Mouse (Mus musculus) embryo, embryonic 11 days (tissue): ENCODE data around the gene Was.
"Not testable (repeated sequence)": the region's sequence is repeated elsewhere in the genome, so short reads cannot be mapped to it uniquely, and the experiment has no call there.

Experiments used
- DNase-seq: peaks from one replicate; pipeline ENCODE4 v3.0.0-alpha.2; 2015

Gene Was

DNA sequence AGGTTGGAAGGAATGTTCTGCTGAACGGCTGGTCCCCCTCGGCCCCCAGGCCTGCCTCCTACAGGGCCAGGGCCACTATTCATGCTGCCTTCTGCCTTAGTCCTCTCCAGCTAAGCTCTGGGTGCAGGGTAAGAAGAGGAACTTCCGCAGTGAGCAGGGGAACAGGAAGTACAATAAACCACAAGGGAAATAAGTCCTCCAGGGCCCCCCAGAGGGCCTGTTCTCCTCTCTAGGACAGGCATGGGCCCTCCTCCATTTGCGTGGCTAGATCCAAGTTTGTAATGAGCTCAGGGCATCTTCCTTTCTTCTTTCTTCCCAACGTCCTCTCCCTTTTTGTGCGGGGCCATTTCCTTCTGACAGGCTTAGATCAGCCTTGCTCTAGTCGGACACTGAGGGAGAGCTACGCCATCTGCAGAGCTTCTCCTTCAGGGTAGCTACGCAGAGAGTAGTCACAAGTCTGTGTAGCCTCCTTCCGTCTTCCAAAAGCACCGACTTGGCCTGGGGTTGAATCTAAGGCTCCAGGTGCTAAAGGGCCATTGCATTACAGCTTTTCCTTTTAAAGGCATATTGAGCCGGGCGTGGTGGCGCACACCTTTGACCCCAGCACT lies at the start of gene Was:
TSS of gene Was (minus strand) at position 153 of the 608 bp plus-strand sequence.
- DNase-seq = no peak

DNA sequence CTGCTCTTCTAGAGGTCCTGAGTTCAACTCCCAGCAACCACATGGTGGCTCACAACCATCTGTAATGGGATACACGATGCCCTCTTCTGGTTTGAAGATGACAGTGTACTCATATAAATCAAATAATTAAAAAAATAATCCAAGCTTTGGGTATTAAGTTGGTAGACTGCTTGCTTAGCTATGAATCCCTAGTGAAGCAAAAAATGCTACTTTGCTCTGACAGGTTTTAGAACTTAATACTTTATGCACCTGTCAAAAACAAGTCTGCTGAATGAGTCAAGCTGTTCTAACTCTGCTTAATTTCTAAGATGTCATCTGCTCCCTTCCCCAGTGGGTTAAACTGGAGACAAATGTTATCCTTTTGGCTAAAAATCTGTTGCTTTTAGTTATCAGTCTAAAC lies 49.2 kb upstream of the Was start:
- DNase-seq = no peak

DNA sequence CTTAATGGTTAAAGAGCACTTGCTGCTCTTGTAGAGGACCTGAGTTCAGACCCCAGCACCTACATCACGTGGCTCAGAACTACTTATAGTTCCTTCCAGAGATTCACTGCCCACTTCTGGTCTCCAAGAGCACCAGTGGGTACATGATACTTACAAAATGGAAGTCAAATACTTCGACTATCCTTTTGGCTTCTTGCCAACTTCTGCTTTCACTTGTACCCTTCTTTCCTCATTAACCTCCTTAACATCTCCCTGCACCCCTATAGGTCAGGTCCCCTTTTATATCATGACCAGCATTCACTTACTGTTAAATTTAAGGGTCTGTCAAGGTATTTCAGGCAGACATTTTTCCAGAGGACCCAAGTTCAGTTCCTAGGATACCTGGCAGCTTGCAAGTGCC lies 45.6 kb upstream of the Was start:
- DNase-seq = no peak

DNA sequence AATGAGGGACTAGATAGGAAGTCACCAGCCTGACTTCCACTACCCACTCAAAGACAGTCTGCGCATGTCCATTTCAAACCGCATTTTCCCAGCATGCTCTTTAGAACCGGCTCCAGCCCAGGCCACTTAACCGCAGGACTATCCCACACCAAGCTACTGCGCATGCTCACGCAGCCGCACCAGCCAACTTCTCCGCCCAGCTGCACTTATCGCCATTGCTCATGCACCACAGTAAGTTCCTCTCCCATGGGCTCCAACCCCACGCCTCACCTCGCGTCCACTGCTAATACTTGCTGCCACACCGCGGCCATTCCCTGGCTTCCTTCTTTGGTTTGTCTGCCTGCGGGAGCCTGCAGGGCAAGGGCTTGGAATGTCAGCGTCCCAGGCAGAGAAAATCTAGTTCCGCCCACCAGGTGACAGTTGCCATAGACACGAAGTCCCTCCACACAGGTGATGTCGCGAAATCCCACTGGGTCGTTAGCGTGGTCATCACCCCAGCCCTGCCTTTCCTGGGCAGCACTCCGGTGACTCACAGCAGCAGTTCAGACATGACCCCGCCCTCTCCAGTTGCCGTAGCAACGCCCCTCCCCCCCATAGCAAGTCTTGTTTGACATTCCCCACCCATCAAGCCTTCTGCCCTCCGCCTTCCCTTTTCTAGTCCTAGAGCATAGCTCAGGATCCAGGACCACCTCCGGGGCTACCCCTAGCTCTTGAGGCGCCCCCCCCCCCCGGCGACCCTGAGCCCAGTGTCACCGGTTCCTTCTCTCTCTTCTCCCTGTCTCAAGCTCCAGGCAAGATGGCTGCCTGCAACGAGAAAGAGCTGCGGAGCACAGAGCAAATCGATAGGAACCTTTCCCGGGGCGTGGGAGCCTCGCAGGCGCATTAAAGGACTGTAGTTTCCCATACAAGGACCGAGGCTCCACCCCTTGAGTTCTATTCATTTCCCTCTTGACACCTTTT lies 42.0 kb upstream of the Was start, which contains the start of gene Wdr13:
TSS of gene Wdr13 (minus strand) at position 876 of the 960 bp plus-strand sequence.
- DNase-seq = peak; percentile 89

DNA sequence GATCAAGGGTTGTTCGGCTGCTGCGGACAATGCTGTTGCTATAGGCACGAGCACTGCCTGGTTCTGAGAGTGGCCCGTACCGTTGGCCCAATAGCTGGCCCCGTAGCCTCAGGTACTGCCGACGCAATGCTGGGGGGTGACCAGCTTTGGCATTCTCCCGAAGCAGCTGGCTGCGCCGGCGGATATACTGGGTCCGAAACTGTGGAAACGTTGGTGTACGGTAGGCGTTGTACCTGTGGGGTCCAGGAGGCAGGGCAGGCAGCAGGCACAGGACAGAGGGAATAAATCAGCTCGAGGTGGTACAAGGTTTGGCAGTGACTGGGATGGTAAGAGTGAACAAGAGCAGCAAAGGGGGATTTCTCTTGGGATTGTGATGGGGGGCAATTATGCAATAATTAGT lies 41.1 kb upstream of the Was start:
- DNase-seq = no peak

DNA sequence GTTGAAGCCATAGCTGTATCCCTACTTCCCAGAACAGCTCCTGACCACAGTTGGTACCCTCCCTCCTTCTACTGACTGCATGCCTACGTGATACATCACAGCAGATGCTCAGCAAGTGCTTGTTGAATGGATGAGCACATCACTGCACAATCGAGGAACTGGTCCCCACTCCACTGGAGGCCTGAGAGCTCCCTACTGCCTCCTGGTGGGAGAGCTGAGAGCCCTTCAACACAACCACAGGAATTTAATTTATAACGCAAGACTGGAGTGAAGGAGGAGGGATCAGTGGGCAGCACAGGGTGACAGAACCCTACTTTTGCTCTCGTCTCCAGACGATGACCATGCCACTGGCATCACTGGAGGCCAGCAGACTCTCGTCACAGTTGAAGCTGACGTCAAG lies 34.9 kb upstream of the Was start:
- DNase-seq = no peak

DNA sequence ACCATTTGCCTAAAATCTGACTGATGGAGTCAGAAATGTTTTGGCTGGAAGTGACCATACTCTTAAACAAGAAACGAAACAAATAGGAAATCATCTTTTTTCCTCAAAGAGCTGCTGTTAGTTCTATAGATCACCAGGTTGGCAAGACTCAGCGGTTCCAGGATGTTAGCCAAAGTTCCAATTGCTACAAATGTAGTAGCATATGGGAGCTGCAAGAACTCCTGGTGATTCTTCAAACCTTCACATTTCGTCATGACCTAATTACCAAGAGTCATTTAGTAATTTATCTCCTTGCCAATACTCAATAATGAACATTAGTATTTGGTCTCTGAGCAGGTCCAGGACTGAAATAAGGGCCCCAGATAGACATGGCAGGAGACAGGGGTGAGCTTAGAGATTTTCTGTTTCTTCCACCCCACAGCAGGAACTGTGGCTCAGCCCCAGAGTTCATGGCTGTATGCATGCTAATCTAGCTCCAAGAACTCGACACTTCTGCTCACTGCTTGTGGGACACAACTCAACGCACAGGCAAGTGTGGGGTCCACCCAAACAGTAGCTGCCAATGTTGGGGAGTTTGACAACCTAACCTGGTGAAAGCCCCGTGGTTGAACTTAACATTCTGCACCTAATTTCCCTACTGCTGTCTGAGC lies 33.6 kb upstream of the Was start:
- DNase-seq = no peak

DNA sequence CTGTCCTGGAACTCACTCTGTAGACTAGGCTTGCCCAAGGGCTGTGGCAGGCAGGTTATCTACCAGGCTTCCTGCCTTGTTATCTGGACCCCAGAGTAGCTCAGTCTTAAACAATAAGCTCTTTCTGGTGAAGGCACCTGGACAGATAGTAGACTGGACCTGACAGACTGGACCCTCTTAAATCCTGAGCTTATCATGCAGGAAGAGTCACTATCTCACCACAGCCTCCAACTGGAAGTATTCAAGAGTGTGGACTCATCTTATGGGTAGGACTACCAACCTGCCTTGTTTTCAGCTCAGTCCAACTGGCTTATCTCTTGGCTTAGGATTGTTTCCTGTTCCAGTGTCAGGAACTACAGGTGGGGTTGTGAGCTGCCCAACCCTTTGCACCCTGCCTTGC lies 27.0 kb upstream of the Was start:
- DNase-seq = no peak

DNA sequence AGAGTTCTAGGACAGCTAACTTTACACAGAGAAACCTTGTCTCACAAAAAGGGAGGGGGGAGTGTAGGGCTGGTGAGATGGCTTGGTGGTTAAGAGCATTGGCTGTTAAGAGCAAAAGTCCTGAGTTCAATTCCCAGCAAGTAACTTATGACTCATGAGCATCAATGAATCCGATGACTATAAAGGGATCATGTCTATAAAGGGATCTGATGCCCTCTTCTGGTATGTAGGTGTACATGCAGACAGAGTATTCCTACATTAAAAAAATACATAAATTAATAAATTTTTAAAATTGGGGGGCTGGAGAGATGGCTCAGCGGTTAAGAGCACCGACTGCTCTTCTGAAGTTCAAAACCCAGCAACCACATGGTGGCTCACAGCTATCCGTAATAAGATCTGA lies 25.0 kb upstream of the Was start:
- no peak for DNase-seq

DNA sequence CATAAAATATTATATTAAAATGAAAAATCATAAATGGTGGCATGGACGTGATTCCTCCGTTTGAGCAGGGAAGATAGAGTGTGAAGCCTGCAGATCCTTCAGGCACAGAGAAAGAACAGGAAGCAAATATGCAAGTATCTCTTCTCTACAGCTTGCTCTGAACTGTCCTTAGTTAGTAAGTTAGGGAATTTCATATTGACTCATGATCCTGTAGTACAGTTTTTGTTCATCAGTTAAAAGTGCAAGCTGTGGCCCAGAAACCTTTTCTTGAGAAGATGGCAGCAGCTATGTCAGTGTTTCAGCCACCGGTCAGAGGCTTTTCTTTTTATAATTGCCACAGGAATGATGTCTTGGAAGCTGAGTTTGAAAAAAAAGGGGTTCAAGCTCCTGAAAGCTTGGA lies 14.7 kb upstream of the Was start:
- no peak for DNase-seq

DNA sequence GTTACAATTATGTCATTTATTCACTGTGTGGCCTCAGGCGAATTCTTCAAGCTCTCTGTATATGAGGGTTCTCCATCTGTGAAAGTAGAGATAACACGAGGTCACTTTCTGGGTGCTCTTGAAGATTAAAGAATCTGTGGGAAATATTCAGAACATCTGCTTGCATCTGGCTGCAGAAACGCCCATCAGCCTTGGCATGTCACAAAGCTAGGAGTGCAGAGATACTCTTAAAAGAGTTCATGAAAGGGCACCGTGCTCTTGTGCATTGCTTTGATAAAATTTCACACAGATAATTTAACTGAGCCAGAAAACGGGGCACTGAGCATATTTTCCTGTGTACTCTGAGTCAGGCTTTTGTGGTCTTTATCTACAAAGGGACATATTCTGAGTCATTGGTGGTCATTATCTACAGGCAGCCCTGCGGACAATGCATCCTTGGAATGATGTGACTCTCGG lies 11.9 kb upstream of the Was start:
- DNase-seq = no peak

DNA sequence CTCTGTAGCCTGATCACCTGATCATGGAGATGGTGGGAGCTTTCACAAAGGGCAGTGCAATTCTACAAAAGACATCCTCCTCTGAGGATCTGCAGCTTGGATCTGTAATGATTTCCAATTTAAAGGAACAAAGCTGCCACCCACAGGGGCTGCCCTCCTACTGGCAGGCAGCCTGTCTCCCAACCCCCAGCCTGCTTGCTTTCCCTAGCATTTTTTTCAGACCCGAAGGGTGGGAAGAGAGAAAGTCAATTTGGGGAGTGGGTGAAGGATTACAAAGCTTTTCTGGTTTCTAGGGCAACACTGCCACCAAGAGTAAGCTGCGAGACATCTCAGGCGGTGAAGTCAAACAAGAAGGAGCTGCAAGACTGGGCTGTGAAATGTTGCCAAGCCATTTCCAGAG lies 10.7 kb upstream of the Was start:
- DNase-seq = peak; percentile 84

DNA sequence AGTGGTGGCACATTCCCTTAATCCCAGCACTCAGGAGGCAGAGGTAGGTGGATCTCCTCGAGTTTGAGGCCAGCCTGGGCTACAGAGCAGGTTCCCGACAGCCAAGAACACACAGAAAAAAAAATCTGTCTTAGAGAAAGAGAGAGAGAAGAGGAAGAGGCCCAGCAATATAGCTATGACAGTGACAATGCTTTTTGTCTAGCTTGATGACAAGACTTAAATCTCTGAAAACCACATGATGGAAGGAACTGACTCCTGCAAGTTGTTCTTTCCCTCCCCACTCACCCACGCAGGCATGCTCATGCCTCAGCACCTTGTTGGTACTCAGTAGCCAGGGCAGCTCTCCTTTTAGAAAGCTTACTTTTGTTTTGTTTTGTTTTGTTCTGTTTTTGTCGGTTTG lies 9.1 kb upstream of the Was start:
- no peak for DNase-seq

DNA sequence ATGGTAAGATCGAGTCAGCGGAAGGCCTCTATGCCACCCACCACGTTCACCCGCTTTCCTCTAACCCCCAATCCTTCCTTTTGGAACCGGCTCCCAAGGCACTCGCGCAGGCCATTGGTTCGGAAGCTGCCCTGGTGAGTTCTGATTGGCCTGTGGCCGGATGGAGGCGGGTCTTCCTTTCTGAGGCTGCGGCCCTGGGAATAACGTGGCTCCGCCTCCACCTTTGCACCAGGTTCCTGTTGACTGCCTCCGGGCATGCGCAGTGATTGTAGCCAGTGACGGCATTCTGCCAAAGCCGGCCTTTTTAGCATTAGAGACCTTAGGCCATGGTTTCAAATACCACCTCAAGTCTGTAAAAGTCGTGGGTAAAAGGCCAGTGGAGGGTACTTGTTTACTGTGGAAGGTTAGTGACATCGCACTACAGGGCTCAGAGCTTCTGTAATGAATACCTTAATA lies 6.5 kb upstream of the Was start:
- peak; percentile 94 for DNase-seq

DNA sequence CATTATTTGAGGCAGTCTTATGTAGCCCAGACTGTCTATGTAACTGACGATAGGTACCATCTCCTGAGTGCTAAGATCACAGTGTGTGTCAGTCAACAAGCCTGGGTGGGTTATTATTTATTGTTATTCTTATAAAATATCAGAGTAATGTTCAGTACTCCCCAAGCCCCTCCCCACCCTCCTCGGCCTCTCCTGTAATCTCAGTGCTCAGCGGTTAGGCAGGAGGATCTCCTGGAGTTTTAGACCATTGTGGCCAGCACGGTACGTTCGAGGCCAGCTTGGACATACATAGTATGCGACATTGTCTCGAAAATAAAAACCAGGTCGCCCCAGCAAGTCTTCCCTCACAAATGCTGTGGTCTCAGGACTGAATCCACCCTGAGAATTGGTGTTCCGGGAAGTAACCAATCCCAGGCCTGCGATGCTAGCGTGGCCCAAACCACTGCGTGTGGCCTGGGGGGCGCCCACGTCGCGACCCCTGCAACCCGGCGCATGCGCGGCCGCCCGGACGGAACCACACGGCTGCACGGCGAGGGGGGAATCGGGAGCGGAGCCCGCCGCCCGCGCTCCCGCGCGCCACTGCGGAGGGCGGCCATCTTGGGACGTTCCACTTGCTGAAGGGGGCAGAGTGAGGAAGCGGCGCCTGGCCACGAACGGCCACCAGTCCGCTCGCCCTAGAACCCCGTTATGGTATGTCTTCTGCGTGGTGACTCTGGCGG lies 5.9 kb upstream of the Was start:
- not testable (repeated sequence) for DNase-seq

DNA sequence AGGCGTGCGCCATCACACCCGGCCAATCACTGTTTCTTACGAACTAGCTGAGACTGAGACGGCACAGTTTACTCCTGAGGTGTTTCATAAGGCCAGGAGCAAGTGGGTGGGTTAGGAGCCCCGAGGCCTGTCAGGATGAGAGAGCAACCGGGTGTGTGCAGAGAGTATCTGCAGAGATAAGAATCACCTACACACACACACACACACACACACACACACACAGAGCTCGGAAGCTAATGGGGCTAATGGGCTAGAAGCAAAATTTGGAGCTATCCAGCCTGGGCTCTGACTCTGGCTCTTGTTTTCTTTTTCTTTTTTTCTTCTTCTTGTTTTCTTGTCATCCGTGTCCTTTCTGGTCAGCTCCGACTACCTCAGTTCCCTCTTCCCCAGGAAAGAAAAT lies 5.2 kb upstream of the Was start:
- no peak for DNase-seq

DNA sequence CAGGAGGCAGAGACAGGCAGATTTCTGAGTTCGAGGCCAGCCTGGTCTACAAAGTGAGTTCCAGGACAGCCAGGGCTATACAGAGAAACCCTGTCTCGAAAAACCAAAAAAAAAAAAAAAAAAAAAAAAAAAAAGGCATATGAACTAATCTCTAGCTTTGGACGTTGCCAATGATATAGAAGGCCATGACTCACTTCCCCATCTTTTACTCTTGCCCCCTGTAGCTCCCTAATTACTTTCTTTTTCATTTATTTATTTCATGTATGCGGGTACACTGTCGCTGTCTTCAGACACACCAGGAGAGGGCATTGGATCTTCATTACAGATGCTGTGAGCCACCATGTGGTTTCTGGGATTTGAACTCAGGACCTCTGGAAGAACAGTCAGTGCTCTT lies 653 bp upstream of the Was start:
- DNase-seq = not testable (repeated sequence)

DNA sequence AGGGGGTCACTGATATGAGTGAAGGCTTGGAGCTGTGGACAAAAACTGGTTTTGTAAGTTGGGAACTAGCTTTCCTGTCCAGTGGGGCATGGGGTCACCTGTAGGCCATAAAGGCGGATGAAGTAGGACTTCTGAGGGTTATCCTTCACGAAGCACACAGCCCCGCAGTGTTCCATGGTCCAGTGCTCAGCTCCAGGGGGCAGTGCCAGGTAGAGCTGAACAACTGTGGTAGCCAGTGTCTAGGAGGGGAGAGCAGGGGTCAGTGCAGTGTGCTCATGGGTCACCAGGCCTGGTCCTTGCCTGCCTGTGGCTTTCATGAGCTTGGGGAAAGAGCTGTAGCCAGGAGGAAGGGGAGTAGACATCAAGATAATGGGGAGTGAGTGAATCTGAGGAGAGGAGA lies 552 bp downstream of the Was start:
- no peak for DNase-seq

DNA sequence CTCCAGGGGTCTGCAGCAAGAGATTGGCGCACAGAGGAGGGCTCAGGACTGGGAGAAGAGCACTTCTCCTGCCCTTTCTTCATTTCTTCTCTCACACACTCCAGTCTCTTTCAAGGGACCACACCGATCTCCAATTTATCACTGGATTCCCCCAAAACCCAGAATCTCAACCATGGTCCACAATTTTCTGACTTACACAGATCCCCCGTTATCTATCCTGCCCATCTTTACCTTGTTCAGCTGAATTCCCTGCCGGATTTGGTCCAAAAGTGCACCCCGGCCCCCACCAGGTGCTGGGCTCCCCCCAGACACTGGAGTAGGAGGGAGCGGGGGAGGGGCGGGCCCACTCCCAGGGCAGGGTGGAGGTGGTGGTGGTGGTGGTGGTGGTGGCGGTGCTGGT lies 4.7 kb downstream of the Was start:
- DNase-seq = no peak

DNA sequence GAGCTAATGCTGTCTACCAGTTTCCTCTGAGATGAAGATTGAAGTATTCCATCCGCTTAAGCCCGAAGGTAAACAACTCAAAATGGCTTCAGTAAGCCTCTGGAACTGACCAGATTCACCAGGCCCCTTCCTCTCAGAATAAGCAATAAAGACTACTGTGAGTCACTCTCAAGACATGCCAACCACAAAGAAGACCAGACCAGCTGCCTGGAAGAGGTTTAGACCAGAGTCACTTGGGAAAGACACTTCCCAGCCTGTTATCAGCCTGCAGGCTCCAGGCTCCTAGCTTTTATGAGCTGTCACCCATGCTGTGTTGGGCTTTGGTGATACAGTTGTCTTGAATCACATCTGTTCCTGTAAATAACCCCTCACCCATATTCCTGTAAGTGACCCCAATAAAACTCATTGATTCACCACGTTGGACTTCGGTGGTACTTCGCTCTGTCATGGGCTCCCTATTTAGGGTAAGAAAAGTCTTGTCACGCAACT lies 5.5 kb downstream of the Was start:
- DNase-seq = no peak

DNA sequence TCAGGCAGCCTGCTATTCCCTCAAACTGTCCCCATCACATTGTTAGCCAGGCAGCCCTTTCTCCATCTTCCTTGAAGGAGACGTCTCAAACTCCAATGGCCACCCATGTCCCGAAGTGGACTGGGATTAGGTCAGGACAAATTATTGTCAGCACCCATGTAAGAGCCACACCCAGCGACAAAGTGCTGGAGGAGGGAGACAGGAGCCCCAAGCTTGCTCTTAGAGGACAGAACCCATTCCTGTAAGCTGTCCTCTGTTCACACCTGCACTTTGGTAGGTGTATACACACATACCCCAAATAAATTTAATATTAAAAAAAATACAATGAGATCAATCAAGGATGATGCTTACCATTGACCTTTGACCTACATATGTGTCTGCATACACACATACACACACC lies 15.2 kb downstream of the Was start:
- DNase-seq = no peak

DNA sequence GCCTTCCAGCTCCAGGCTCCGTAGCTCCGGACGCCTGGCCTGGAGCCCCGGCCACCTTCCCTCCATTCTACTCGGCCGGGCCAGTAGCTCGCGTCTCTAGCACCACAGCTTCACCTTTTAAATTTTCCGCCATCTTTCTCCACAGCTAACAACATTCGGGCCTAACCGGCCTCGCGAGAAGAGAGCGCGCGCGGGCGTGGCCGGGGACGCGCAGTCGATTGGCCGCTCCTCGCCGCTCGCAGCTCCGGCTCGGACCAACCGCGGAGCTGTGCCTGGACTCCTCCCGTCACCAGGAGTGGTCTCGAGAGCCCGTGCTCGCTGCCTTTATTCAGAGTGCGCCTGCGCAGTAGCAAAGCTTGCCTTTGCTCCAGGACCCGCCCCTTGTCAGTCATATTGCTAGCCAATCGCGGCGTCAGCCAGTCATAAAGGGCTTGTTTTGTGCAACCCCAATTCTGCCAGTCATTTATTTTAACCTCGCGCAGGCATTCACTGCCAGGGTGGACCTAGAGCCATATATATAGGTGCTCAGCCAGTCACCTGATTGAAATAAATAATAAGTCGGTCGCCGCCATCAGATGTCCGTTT lies 15.8 kb downstream of the Was start, which contains the start of gene Suv39h1:
TSS of gene Suv39h1 (minus strand) at position 331 of the 585 bp plus-strand sequence.
- DNase-seq = peak; percentile 94
